Mouse (Mus musculus): ENCODE data around the gene Zbtb3.
"Not testable (repeated sequence)": the region's sequence is repeated elsewhere in the genome, so short reads cannot be mapped to it uniquely, and the experiment has no call there.

The Zbtb3 gene

GRCm38 (mm10) chr19:8803204-8803780 is 937 bp downstream of the Zbtb3 start:
- DNase-seq (ENCODE audit: extremely low spot score, low read depth, low spot score): no peak

GRCm38 (mm10) chr19:8803879-8804660 is 1.7 kb downstream of the Zbtb3 start:
- DNase-seq (ENCODE audit: extremely low spot score, low read depth, low spot score): no peak

- DNase-seq (ENCODE audit: extremely low spot score, low read depth, low spot score): no peak
Measured at GRCm38 (mm10) chr19:8806810-8807209, 4.5 kb downstream of the Zbtb3 start.

- no peak for DNase-seq (ENCODE audit: extremely low spot score, low read depth, low spot score)
Measured at GRCm38 (mm10) chr19:8815812-8816211, 13.5 kb downstream of the Zbtb3 start.

- no peak for DNase-seq (ENCODE audit: extremely low spot score, low read depth, low spot score)
Measured at GRCm38 (mm10) chr19:8817001-8817400, 14.6 kb downstream of the Zbtb3 start.

- DNase-seq (ENCODE audit: extremely low spot score, low read depth, low spot score): no peak
Measured at GRCm38 (mm10) chr19:8818301-8818798, 16.0 kb downstream of the Zbtb3 start.

- peak; percentile 64 for DNase-seq (ENCODE audit: extremely low spot score, low read depth, low spot score)
Measured at GRCm38 (mm10) chr19:8818801-8819595, 16.6 kb downstream of the Zbtb3 start, which contains the start of gene Ttc9c. Ttc9c (minus strand) TSS chr19:8819333.

GRCm38 (mm10) chr19:8819596-8820423 is 17.5 kb downstream of the Zbtb3 start, which contains the start of gene Hnrnpul2:
Hnrnpul2 (plus strand) TSS chr19:8820010.
- peak; percentile 97 for DNase-seq (ENCODE audit: extremely low spot score, low read depth, low spot score)

GRCm38 (mm10) chr19:8820424-8820956 is 18.1 kb downstream of the Zbtb3 start:
- DNase-seq (ENCODE audit: extremely low spot score, low read depth, low spot score): no peak

GRCm38 (mm10) chr19:8821146-8821545 is 18.8 kb downstream of the Zbtb3 start:
- DNase-seq (ENCODE audit: extremely low spot score, low read depth, low spot score): no peak

- DNase-seq (ENCODE audit: extremely low spot score, low read depth, low spot score): no peak
Measured at GRCm38 (mm10) chr19:8822696-8823095, 20.3 kb downstream of the Zbtb3 start.

GRCm38 (mm10) chr19:8829660-8830059 is 27.3 kb downstream of the Zbtb3 start, which contains the start of gene AC129217.1:
AC129217.1 (plus strand) TSS chr19:8829773.
- DNase-seq (ENCODE audit: extremely low spot score, low read depth, low spot score): no peak

- no peak for DNase-seq (ENCODE audit: extremely low spot score, low read depth, low spot score)
Measured at GRCm38 (mm10) chr19:8830664-8831063, 28.3 kb downstream of the Zbtb3 start.

GRCm38 (mm10) chr19:8831262-8831661 is 28.9 kb downstream of the Zbtb3 start:
- no peak for DNase-seq (ENCODE audit: extremely low spot score, low read depth, low spot score)

- no peak for DNase-seq (ENCODE audit: extremely low spot score, low read depth, low spot score)
Measured at GRCm38 (mm10) chr19:8832971-8833370, 30.6 kb downstream of the Zbtb3 start.

- not testable (repeated sequence) for DNase-seq (ENCODE audit: extremely low spot score, low read depth, low spot score)
Measured at GRCm38 (mm10) chr19:8836327-8836726, 34.0 kb downstream of the Zbtb3 start.

- no peak for DNase-seq (ENCODE audit: extremely low spot score, low read depth, low spot score)
Measured at GRCm38 (mm10) chr19:8837251-8837791, 35.0 kb downstream of the Zbtb3 start, which contains the start of gene Bscl2. Bscl2 (plus strand) TSS chr19:8837467.

- no peak for DNase-seq (ENCODE audit: extremely low spot score, low read depth, low spot score)
Measured at GRCm38 (mm10) chr19:8838041-8838730, 35.8 kb downstream of the Zbtb3 start.

Data from hindlimb bud, embryonic 11.5 days (tissue).